Mouse (Mus musculus): ENCODE measurements around the gene Anxa11. TPM values are rescaled to one million over a fixed set of nuclear protein-coding genes. Genes with fewer than 3 reads are reported as not detected.
"Not testable (repeated sequence)": the region's sequence is repeated elsewhere in the genome, so short reads cannot be mapped to it uniquely, and the experiment has no call there.

Anxa11 gene
- total RNA-seq, 2 experiments from 2014 or later: 100 to 102 TPM

- DNase-seq (ENCODE audit: low spot score): no peak
These were observed 995 bp upstream of the Anxa11 start for GRCm38 (mm10) chr14:25840961-25841360.

- no peak for DNase-seq (ENCODE audit: low spot score)
These were observed 377 bp upstream of the Anxa11 start for GRCm38 (mm10) chr14:25841579-25841978.

- DNase-seq (ENCODE audit: low spot score): no peak
These were observed 690 bp downstream of the Anxa11 start for GRCm38 (mm10) chr14:25842688-25843003.

GRCm38 (mm10) chr14:25844372-25844771 lies 2.4 kb downstream of the Anxa11 start:
- no peak for DNase-seq (ENCODE audit: low spot score)

GRCm38 (mm10) chr14:25845832-25846383 lies 4.0 kb downstream of the Anxa11 start:
- DNase-seq (ENCODE audit: low spot score): no peak

- no peak for DNase-seq (ENCODE audit: low spot score)
These were observed 4.6 kb downstream of the Anxa11 start for GRCm38 (mm10) chr14:25846516-25846915.

GRCm38 (mm10) chr14:25847660-25848059 lies 5.7 kb downstream of the Anxa11 start:
- DNase-seq (ENCODE audit: low spot score): no peak

- DNase-seq (ENCODE audit: low spot score): no peak
These were observed 6.3 kb downstream of the Anxa11 start for GRCm38 (mm10) chr14:25848237-25848636.

- not testable (repeated sequence) for DNase-seq (ENCODE audit: low spot score)
These were observed 6.8 kb downstream of the Anxa11 start for GRCm38 (mm10) chr14:25848708-25849107.

- DNase-seq (ENCODE audit: low spot score): no peak
These were observed 8.5 kb downstream of the Anxa11 start for GRCm38 (mm10) chr14:25850433-25850832.

GRCm38 (mm10) chr14:25851189-25851588 lies 9.2 kb downstream of the Anxa11 start:
- DNase-seq (ENCODE audit: low spot score): peak; percentile 53

GRCm38 (mm10) chr14:25852121-25852561 lies 10.2 kb downstream of the Anxa11 start:
- DNase-seq (ENCODE audit: low spot score): no peak

- DNase-seq (ENCODE audit: low spot score): no peak
These were observed 11.3 kb downstream of the Anxa11 start for GRCm38 (mm10) chr14:25853295-25853694.

GRCm38 (mm10) chr14:25853717-25854452 lies 11.9 kb downstream of the Anxa11 start:
- DNase-seq (ENCODE audit: low spot score): no peak

- no peak for DNase-seq (ENCODE audit: low spot score)
These were observed 13.4 kb downstream of the Anxa11 start for GRCm38 (mm10) chr14:25855241-25855885.

- no peak for DNase-seq (ENCODE audit: low spot score)
These were observed 15.2 kb downstream of the Anxa11 start for GRCm38 (mm10) chr14:25857168-25857621.

GRCm38 (mm10) chr14:25857940-25858339 lies 16.0 kb downstream of the Anxa11 start:
- no peak for DNase-seq (ENCODE audit: low spot score)

- no peak for DNase-seq (ENCODE audit: low spot score)
These were observed 20.0 kb downstream of the Anxa11 start for GRCm38 (mm10) chr14:25861771-25862530.

- DNase-seq (ENCODE audit: low spot score): no peak
These were observed 21.8 kb downstream of the Anxa11 start for GRCm38 (mm10) chr14:25863721-25864120.

- DNase-seq (ENCODE audit: low spot score): no peak
These were observed 23.3 kb downstream of the Anxa11 start for GRCm38 (mm10) chr14:25865251-25865650.

GRCm38 (mm10) chr14:25866384-25866783 lies 24.4 kb downstream of the Anxa11 start:
- DNase-seq (ENCODE audit: low spot score): peak; percentile 51

GRCm38 (mm10) chr14:25866832-25867231 lies 24.9 kb downstream of the Anxa11 start:
- peak; percentile 71 for DNase-seq (ENCODE audit: low spot score)

Measured in gastrocnemius, adult 18-20 months (tissue).